Mouse (Mus musculus): ENCODE data around the gene Klhl10. TPM values are rescaled to one million over a fixed set of nuclear protein-coding genes. Genes with fewer than 3 reads are reported as not detected.

The Klhl10 gene
- 1.2 and 1.4 TPM in 2 replicates for polyA plus RNA-seq (2012; rRNA removed)

GRCm38 (mm10) chr11:100441797-100442196 lies at the start of gene Klhl10, which contains the start of gene Nt5c3b:
Gene Klhl10 (plus strand): TSS chr11:100441917.
Gene Nt5c3b (minus strand): TSS chr11:100441808.

DNA sequence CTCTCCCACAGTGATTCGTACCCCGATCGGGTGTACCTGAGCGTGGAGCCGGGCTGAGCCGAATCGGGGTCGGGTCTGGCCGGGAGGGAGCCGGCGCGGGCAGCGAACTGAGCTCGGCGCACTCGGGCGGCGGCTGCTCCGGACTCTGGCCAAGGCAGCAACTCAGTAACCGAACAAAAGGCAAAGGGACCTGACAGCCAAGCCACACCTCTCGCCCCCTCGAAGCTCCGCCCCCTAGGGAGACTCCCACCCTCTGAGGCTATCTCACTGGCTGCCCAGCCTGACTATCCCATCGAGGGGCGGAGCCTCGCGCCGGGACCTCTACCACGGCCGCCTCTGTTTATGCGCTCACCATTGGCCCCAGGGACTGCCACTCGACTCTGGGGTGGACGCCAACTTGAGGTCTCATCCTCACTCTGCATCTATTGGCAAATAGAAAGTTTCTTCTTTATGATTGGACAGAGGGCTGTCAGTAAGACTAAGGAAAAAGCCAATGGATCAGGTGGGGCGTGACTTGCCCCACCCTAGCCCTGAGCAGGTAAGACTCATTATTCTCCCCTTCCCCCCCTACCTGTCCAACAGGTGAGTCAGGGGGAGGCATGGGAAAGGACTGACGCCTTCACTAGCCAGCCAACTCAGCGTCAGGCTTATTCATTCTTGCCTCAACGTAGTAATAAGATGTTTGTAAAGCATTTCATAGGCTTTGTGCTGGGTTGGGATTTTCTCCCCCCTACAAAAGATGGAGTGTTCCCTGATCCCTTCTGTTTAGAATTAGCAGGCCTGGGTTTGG lies 43.9 kb upstream of the Klhl10 start, which contains the start of gene Jup:
Gene Jup, minus strand, starts transcription at position 164 of the 790 bp plus-strand sequence.

DNA sequence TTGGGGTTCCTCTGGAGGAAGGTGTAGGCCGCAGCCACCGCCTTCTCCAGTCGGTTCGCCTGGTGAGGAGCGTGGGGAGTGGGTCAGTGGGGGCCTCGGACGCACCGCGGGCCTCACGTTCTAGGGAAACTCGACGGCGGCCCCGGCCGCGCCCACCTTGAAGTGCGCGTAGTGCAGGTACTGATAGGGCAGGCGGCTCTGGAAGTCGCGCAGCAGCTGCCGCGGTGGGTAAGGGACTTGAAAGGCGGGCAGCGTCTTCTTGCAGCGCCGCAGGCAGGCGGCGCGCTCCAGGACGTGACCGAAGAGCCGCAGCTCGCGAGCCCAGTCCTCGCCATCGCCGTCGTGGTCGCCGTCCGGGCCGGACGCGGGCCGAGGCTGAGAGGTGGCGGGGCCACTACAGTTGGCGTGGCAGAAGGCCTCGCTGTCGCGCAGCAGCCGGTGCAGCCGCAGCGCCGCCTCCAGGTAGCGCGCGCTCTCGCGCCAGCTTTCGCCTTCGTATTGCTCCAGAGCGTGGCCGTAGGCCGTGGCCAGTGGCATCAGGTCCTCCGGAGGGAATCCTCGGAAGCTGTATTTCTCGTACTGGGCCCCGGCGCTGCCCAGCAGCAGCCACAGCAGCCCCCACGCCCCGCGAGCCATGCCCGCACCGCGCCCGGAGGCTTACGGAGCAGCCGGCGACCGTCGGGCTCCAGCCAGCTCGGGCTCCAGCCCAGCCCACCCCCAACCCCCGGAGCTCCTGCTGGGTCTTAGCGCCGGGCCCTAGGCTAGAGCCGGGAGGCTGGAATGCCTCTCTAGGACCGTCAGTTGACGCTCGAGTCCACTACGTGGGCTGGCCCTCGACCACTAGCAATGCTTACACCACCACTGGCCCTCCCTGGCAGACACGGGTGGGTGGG lies 27.4 kb upstream of the Klhl10 start, which contains the start of gene P3h4:
Gene P3h4, minus strand, starts transcription at position 816 of the 893 bp plus-strand sequence.

GRCm38 (mm10) chr11:100414914-100415822 lies 26.5 kb upstream of the Klhl10 start, which contains the start of gene Fkbp10:
Gene Fkbp10 (plus strand): TSS chr11:100415697.

GRCm38 (mm10) chr11:100472197-100472934 lies 30.6 kb downstream of the Klhl10 start, which contains the start of gene Klhl11:
Gene Klhl11 (minus strand): TSS chr11:100472741.

Other genes starting within 250 kb of the Klhl10 start
- gene Krt9, start 248.7 kb upstream of the Klhl10 start, polyA plus RNA-seq (2012; rRNA removed), result 0.12 and 0.16 TPM in 2 replicates
- gene Krt14, start 234.4 kb upstream of the Klhl10 start, polyA plus RNA-seq (2012; rRNA removed), result 0.53 and 25.9 TPM in 2 replicates
- gene Krt16, start 193.0 kb upstream of the Klhl10 start, polyA plus RNA-seq (2012; rRNA removed), result 0.05 and 5.7 TPM in 2 replicates
- 0.47 and 2.3 TPM in 2 replicates for gene Krt17, start 180.9 kb upstream of the Klhl10 start, polyA plus RNA-seq (2012; rRNA removed)
- 0.08 TPM in 1 of 2 replicates, not detected in the other for gene Krt42, start 172.0 kb upstream of the Klhl10 start, polyA plus RNA-seq (2012; rRNA removed)
- gene Eif1, start 122.0 kb upstream of the Klhl10 start, polyA plus RNA-seq (2012; rRNA removed), result 346 and 359 TPM in 2 replicates
- 0.16 and 0.25 TPM in 2 replicates for gene Gast, start 107.5 kb upstream of the Klhl10 start, polyA plus RNA-seq (2012; rRNA removed)
- 272 and 284 TPM in 2 replicates for gene Hap1, start 85.8 kb upstream of the Klhl10 start, polyA plus RNA-seq (2012; rRNA removed)
- 57.0 and 66.3 TPM in 2 replicates for gene Jup, start 44.2 kb upstream of the Klhl10 start, polyA plus RNA-seq (2012; rRNA removed)
- 18.6 and 21.5 TPM in 2 replicates for gene P3h4, start 27.1 kb upstream of the Klhl10 start, polyA plus RNA-seq (2012; rRNA removed)
- gene Fkbp10, start 26.2 kb upstream of the Klhl10 start, polyA plus RNA-seq (2012; rRNA removed), result 15.9 and 24.1 TPM in 2 replicates
- gene Nt5c3b, start 109 bp upstream of the Klhl10 start, polyA plus RNA-seq (2012; rRNA removed), result 119 and 121 TPM in 2 replicates
- gene Klhl11, start 30.8 kb downstream of the Klhl10 start, polyA plus RNA-seq (2012; rRNA removed), result 7.3 and 7.7 TPM in 2 replicates
- gene Acly, start 86.1 kb downstream of the Klhl10 start, polyA plus RNA-seq (2012; rRNA removed), result 170 and 173 TPM in 2 replicates
- 1.2 and 1.4 TPM in 2 replicates for gene Ttc25, start 103.7 kb downstream of the Klhl10 start, polyA plus RNA-seq (2012; rRNA removed)
- gene Cnp, start 133.0 kb downstream of the Klhl10 start, polyA plus RNA-seq (2012; rRNA removed), result 32.3 and 38.8 TPM in 2 replicates
- 76.1 and 76.4 TPM in 2 replicates for gene Nkiras2, start 177.3 kb downstream of the Klhl10 start, polyA plus RNA-seq (2012; rRNA removed)
- 192 and 206 TPM in 2 replicates for gene Dnajc7, start 178.3 kb downstream of the Klhl10 start, polyA plus RNA-seq (2012; rRNA removed)

Measured in central nervous system, embryonic 18 days (tissue).